Mouse (Mus musculus): ENCODE data around the gene Babam2. TPM values are rescaled to one million over a fixed set of nuclear protein-coding genes. Genes with fewer than 3 reads are reported as not detected.
"Not testable (repeated sequence)": the region's sequence is repeated elsewhere in the genome, so short reads cannot be mapped to it uniquely, and the experiment has no call there.

Gene Babam2
- polyA plus RNA-seq, 1 experiment = 33.3 TPM

DNA sequence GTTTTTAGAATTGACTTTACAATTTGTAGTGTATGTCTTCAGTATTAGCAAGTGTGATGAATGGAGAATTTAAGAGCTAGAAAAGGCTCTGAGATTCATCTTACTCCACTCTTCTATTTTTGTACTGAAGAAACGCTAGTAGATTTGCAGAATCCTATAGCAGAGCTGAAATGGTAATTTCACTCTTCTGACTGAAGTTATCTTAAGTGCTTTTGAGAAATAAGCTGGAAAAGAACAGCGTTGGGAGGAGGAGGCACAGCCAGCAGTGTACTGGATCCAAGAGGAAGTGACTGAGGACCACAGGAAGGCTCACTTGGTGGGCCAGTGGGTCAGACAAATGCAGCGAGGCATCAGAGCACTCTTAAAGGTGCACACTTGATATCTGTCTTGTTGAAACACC lies 90.1 kb downstream of the Babam2 start:
- no peak for TF ChIP-seq POLR2A (IDR thresholded peaks at IDR 0.05; ENCODE audit: borderline replicate concordance, extremely low read depth, insufficient read depth, insufficient read length, poor library complexity, severe bottlenecking)
- TF ChIP-seq CTCF (IDR thresholded peaks at IDR 0.05; ENCODE audit: borderline replicate concordance, extremely low read depth, insufficient read depth, insufficient read length) = no peak
- DNase-seq (ENCODE audit: low read depth) = no peak

DNA sequence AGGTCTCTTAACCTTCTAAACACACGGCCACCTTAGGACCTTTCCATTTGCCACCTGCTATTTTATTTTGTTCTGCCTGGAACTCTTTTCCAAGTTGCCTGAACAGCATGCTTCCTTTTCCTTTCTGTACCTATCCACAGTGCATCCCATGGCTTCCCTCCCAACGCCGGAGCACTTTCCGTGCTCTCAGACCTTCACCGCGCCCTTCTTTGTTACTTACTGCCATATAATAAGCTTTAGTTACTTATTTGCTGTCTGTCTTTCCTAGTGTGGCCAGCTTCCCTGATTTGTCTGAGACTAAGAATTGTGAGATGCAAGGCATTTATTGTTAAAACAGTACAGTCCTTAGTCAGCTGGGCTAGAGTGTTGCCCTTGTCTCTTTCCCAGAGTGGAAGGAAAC lies 94.9 kb downstream of the Babam2 start:
- DNase-seq (ENCODE audit: low read depth) = no peak
- TF ChIP-seq POLR2A (IDR thresholded peaks at IDR 0.05; ENCODE audit: borderline replicate concordance, extremely low read depth, insufficient read depth, insufficient read length, poor library complexity, severe bottlenecking) = no peak
- no peak for TF ChIP-seq CTCF (IDR thresholded peaks at IDR 0.05; ENCODE audit: borderline replicate concordance, extremely low read depth, insufficient read depth, insufficient read length)

DNA sequence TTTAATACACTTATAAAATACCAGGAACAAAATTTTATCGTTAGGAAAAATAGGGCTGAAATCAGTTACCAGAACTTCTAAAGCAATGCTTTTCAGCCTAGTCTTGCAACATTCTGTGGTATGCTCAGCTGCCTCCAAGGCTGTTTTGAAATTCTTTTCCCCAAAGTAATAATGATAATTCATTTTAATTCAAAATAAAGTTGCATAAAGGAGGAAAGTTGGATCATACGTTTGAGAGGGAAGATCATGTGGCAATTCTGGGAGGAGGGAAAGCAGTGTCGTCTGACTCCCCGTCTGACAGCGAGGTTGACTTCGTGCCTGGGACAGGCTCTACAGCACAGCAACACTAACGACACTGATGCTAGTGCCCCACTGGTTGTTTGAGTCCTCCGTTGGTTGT lies 95.4 kb downstream of the Babam2 start:
- no peak for DNase-seq (ENCODE audit: low read depth)
- TF ChIP-seq CTCF (IDR thresholded peaks at IDR 0.05; ENCODE audit: borderline replicate concordance, extremely low read depth, insufficient read depth, insufficient read length) (no peak), POLR2A (IDR thresholded peaks at IDR 0.05; ENCODE audit: borderline replicate concordance, extremely low read depth, insufficient read depth, insufficient read length, poor library complexity, severe bottlenecking) (no peak)

DNA sequence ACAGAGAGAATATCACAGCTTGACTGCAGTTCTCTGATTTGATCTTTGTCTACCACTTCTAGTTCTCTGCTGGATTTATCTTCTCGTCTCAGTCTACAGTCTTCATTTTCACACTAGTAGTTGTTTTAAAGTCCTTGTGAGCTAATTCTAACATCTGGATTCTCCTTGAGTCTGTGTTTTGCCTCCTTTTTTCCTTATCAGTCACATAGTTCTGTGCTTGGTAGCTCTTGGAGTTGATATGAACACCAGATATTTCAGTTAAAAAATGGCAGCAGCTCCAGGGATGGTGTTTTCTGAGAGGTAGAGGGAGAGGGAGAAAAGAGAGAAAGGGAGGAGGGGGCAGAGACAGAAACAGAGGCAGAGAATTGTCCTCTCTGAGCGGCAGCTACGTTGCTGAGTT lies 97.9 kb downstream of the Babam2 start:
- TF ChIP-seq CTCF (IDR thresholded peaks at IDR 0.05; ENCODE audit: borderline replicate concordance, extremely low read depth, insufficient read depth, insufficient read length) = no peak
- TF ChIP-seq POLR2A (IDR thresholded peaks at IDR 0.05; ENCODE audit: borderline replicate concordance, extremely low read depth, insufficient read depth, insufficient read length, poor library complexity, severe bottlenecking) = no peak
- no peak for DNase-seq (ENCODE audit: low read depth)

DNA sequence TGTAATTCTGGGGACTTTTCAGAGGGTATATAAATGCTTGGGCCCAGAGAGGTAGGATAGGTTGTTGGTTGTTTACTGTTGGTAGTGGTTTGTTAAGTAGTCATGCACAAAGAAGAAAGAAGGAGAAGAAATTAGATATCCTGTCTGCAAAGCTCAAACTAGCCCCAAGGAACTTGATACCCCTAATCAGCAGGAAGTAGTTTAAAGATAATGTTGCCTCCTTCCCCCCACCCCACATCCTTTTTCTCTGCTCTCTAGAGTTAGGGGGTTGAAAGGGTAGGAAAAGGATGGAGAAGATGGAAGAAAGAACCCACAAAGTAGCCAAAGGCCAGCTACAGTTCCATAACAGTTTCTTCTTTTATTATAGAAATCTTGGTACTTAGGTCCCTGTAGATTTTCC lies 99.5 kb downstream of the Babam2 start:
- TF ChIP-seq POLR2A (IDR thresholded peaks at IDR 0.05; ENCODE audit: borderline replicate concordance, extremely low read depth, insufficient read depth, insufficient read length, poor library complexity, severe bottlenecking) (no peak), CTCF (IDR thresholded peaks at IDR 0.05; ENCODE audit: borderline replicate concordance, extremely low read depth, insufficient read depth, insufficient read length) (no peak)

DNA sequence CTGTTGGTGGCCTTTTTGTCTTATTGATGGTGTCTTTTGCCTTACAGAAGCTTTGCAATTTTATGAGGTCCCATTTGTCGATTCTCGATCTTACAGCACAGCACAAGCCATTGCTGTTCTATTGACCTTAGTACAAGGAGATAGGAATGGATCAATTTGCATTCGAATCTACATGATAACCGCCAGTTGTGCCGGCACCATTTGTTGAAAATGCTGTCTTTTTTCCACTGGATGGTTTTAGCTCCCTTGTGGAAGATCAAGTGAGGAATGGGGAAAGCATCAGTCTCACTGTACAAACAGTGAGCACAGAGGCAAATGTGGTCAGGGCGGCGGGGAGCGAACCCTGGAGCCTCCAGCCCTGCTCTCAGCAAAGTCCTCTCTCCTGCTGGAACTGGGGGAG lies 106.7 kb downstream of the Babam2 start:
- not testable (repeated sequence) for DNase-seq (ENCODE audit: low read depth)

More for the DNA sequence above, 99.5 kb downstream of the Babam2 start:
- DNase-seq (ENCODE audit: low read depth) = no peak

DNA sequence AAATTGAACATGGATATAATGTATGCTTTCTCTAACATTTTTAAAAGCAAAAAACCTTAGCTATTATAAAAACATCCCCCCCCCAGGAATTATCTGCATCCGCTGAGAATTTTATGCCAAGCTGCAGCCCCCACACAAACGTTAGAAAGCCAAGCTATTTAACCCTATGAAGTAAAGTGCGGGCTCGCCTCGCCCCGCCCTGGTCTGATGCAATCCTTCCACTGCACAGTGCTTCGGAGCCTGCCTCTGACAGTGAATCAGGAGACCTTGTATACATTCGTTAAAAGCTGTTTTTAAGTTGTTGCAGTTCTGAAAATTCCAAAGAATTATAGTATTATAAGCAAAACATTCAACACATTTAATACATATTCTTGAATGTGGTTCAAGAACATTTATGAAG lies 107.3 kb downstream of the Babam2 start:
- TF ChIP-seq CTCF (IDR thresholded peaks at IDR 0.05; ENCODE audit: borderline replicate concordance, extremely low read depth, insufficient read depth, insufficient read length) (no peak), POLR2A (IDR thresholded peaks at IDR 0.05; ENCODE audit: borderline replicate concordance, extremely low read depth, insufficient read depth, insufficient read length, poor library complexity, severe bottlenecking) (no peak)
- DNase-seq (ENCODE audit: low read depth) = no peak

DNA sequence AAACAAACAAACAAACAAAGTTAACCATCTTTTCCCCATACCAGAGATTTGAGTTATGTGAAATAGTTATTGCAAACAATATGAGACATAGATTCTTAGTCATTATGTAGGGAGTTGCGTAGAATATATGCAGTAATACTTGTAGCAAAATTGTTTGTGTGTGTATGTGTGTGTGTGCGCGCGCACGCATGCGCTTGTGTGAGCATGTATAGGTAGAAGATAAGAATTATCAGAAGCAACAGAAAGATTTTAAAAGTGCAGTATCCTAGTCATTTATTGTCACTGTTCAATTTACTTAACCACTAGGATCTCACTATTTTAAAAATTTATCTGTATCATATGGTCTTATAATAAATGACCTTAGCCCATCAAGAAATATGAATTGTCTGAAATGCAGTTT lies 109.8 kb downstream of the Babam2 start:
- TF ChIP-seq CTCF (IDR thresholded peaks at IDR 0.05; ENCODE audit: borderline replicate concordance, extremely low read depth, insufficient read depth, insufficient read length) (no peak), POLR2A (IDR thresholded peaks at IDR 0.05; ENCODE audit: borderline replicate concordance, extremely low read depth, insufficient read depth, insufficient read length, poor library complexity, severe bottlenecking) (no peak)
- DNase-seq (ENCODE audit: low read depth) = no peak

DNA sequence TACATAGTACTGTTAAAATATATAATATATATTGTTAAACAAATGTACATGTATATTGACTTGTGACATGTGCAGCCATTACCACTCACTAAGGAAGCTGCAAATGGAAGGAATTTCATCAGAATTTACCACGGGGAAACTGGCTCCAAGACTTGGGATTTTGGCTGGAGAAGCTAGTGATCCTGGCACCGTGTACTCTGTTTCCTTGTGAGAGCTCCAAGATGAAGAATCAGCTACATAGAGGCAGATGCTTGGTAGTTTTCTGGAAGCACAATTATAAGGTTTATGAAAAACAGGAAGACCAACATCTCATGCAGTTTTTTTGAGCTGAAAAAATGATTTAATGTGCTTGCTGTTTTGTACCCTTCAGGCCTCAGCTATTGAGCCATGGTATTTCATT lies 110.8 kb downstream of the Babam2 start:
- peak; percentile 70 for DNase-seq (ENCODE audit: low read depth)
- TF ChIP-seq CTCF (IDR thresholded peaks at IDR 0.05; ENCODE audit: borderline replicate concordance, extremely low read depth, insufficient read depth, insufficient read length) = no peak
- TF ChIP-seq POLR2A (IDR thresholded peaks at IDR 0.05; ENCODE audit: borderline replicate concordance, extremely low read depth, insufficient read depth, insufficient read length, poor library complexity, severe bottlenecking) = no peak

DNA sequence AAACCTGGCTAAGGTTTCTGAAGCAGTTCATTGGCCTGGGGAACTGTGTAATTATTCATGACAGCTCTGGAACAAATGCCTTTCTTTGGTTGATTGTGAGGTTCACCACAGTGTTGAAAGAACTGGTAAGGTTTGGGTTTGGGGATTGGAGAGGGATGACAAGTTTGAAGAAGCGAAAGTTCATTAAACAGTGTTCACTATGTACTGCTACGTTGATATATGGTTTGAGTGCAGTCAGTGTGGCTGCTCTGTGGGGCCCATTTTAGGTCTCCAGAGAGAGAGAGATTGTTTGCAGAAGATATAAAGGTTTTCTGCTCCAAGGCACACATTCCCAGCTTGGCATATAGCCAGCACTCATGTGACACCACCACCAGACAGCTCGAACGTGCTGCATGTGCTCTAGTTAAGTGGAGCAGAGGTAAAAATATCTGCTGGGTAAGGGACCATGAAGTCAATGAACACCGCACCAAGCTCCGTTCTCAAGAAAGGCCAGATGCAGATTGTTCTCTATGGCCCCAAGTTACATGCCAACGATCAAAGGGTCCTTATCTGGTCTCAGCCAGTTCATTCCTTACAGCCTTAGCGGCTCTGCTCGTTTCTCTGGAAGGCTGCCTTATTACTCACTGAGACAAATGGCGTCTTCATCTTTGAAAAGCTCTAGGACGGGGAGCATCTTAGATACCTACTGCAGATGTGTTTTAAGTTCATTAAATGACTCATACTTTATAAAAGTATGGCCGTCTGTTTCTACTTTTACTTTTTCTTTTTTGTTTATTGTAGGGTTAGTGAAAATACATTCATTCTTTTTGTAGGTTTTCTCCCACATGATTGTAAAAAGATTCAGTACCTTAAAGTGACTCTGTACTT lies 113.5 kb downstream of the Babam2 start:
- peak; percentile 78 for DNase-seq (ENCODE audit: low read depth)
- TF ChIP-seq POLR2A (IDR thresholded peaks at IDR 0.05; ENCODE audit: borderline replicate concordance, extremely low read depth, insufficient read depth, insufficient read length, poor library complexity, severe bottlenecking) = no peak
- no peak for TF ChIP-seq CTCF (IDR thresholded peaks at IDR 0.05; ENCODE audit: borderline replicate concordance, extremely low read depth, insufficient read depth, insufficient read length)

DNA sequence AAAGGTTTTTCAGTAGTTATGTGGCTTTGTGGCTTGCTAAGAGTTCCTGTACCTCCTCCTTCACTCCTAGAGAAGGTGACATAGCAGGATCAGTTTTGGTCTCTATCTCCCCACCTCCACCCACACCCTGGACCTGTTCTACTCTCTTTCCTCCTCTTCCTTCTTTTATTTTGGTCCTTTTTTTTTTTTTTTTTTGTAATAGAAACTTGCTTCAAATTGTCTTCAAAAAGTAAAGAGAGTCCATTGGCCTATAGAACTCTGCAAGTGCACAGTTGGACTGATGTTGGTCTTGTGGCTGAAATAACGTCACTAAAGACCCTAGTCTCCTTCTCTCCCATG lies 114.1 kb downstream of the Babam2 start:
- TF ChIP-seq POLR2A (IDR thresholded peaks at IDR 0.05; ENCODE audit: borderline replicate concordance, extremely low read depth, insufficient read depth, insufficient read length, poor library complexity, severe bottlenecking) (no peak), CTCF (IDR thresholded peaks at IDR 0.05; ENCODE audit: borderline replicate concordance, extremely low read depth, insufficient read depth, insufficient read length) (no peak)
- no peak for DNase-seq (ENCODE audit: low read depth)

DNA sequence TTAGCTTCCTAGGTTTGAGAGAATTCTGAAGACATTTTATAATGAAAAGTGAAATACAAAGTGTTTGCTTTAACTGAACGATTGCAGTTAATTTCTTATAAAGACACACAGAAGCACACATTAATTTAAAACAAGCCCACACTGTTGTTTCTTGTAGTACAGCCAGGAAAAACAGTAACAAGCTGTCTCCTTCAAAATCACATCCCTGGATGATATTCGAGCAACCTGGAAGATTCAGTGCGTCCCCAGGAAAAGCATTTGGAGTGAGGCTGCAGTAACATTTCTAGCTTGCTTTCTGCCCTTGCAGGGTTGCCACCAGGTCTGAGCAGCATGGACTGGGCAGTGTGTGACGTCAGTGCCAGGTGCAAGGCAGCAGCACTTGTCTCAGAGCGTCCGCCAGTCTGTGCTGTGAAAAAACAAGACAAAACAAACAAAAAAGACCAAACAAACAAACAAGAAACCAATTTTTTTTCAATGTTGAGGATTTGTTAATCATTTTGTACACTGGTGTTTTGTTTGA lies 115.7 kb downstream of the Babam2 start:
- no peak for TF ChIP-seq POLR2A (IDR thresholded peaks at IDR 0.05; ENCODE audit: borderline replicate concordance, extremely low read depth, insufficient read depth, insufficient read length, poor library complexity, severe bottlenecking)
- no peak for TF ChIP-seq CTCF (IDR thresholded peaks at IDR 0.05; ENCODE audit: borderline replicate concordance, extremely low read depth, insufficient read depth, insufficient read length)
- DNase-seq (ENCODE audit: low read depth) = peak; percentile 5

Measured in brain, embryonic 14.5 days (tissue).